Mouse (Mus musculus): ENCODE measurements around the gene Clybl.

- no peak for TF ChIP-seq CTCF (IDR thresholded peaks at IDR 0.05; ENCODE audit: control insufficient read depth, insufficient read depth, low read length)
- TF ChIP-seq POLR2A (IDR thresholded peaks at IDR 0.05; ENCODE audit: borderline replicate concordance, control insufficient read depth, low read depth, low read length) = no peak
These were observed 134.2 kb downstream of the Clybl start for GRCm38 (mm10) chr14:122315743-122316142.
